Mouse (Mus musculus) kidney, adult 2 months (tissue): ENCODE data around the gene Pafah1b3. TPM values are rescaled to one million over a fixed set of nuclear protein-coding genes. Genes with fewer than 3 reads are reported as not detected.
"Not testable (repeated sequence)": the region's sequence is repeated elsewhere in the genome, so short reads cannot be mapped to it uniquely, and the experiment has no call there.

Source experiments
- DNase-seq: peaks from one replicate; pipeline ENCODE4 v3.0.0; 2021
- H3K27ac ChIP-seq: fragments of 200-500 bp; 2 replicates; pipeline ENCODE4 v1.5.1; 2012; ENCODE audit warnings: low read depth, low read length, control low read depth, inconsistent platforms; ENCODE audit not compliant: insufficient read depth
- H3K27me3 ChIP-seq: fragments of 200-500 bp; replicated peaks from 2 replicates; pipeline ENCODE4 v1.6.1; 2012; ENCODE audit warnings: mild to moderate bottlenecking, moderate library complexity, low read length, inconsistent platforms; ENCODE audit not compliant: control insufficient read depth, insufficient read depth
- H3K36me3 ChIP-seq: fragments of 200-500 bp; 2 replicates; pipeline ENCODE4 v1.6.1; 2012; ENCODE audit warnings: mild to moderate bottlenecking, moderate library complexity, low read length, inconsistent platforms; ENCODE audit not compliant: control insufficient read depth, insufficient read depth
- H3K4me1 ChIP-seq: fragments of 200-500 bp; 2 replicates; pipeline ENCODE4 v1.6.1; 2011; ENCODE audit warnings: low read length; ENCODE audit not compliant: control insufficient read depth, insufficient read depth
- H3K4me3 ChIP-seq: fragments of 200-500 bp; 2 replicates; pipeline ENCODE4 v1.5.1; 2011; ENCODE audit warnings: mild to moderate bottlenecking, low read depth, low read length, control low read depth; ENCODE audit not compliant: insufficient read depth
- CTCF ChIP-seq: fragments of 200-500 bp; conservative IDR thresholded peaks from 2 replicates; pipeline ENCODE4 v1.5.1; 2011; ENCODE audit warnings: low read depth, mild to moderate bottlenecking, control low read depth, low read length, moderate library complexity, mixed read lengths; ENCODE audit not compliant: insufficient read depth, insufficient read length
- POLR2A ChIP-seq: fragments of 200-500 bp; IDR thresholded peaks from one replicate; pipeline ENCODE4 v1.6.1; 2011; ENCODE audit warnings: low read depth, low read length, control low read depth
- WGBS: fragments of 180-500 bp; shearing (Covaris S2); methylation state at CpG from one replicate; pipeline ENCODE4 v1.1.7; 2018; 5-methylcytosine and 5-hydroxymethylcytosine counted together
- polyA plus RNA-seq: library from polyadenylated mRNA; depleted of rRNA; stranded (reverse); fragments of >200 nt; gene quantifications from 2 replicates; pipeline ENCODE4 v1.2.3, GENCODE M21; 2012; rRNA removed

Gene Pafah1b3
- polyA plus RNA-seq, result 48.9 and 50.2 TPM in 2 replicates

DNA sequence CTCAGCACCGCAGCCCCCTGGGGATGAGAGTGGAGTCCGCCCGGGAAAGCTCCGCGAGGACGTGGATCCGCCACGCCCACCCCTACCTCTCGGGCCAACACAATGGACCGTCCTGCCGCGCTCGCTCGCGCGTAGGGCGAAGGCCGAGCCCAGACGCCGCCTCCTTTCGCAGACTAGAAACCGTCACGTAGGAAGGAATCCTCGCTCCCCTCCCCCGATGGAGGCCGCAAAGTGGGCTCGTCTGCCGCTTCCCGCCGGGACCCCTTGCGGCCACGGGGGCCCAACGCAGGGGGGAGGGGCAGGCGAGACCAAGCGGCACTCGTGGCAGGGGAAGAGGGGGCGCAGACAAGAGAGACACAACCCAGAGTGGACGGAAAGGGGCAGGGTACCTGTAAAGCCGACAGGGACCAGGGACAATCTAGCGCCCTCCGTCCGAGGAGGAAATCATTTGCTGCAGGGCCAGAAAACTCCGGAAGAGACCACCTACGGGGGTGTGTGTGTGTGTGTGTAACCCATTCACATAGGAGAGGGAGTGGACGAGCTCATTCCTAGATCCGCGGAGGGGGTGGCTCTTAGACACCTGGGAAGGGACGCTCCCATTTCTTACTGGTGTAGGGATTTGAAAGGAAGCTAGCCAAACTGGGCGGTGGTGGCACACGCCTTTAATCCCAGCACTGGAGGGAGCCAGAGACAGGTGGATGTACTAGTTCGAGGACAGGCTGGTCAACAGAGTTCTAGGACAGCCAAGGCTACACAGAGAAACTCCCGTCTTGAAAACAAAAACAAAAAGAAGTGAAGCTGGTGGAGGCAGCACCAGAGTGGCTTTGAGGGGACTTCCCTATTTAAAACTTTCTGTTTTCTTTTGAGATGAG is at the start of gene Pafah1b3:
Gene Pafah1b3 (minus strand): TSS at position 533 of the 872 bp plus-strand sequence.
- TF ChIP-seq POLR2A (no peak), CTCF (peak; percentile 57)
- Histone ChIP-seq H3K4me3 (peak within 1 kb of the TSS; percentile 79), H3K4me1 (no peaks in the 10 kb centered on the region; the same call in 1 of the 2 replicates), H3K27me3 (no peaks in the 10 kb centered on the region), H3K27ac (peak within 1 kb of the TSS; percentile 44), H3K36me3 (no peaks in the 10 kb centered on the region)
- DNase-seq, result peak; percentile 87
- WGBS, result under 1% methylated on average over 52 of the region's 52 CpGs

GRCm38 (mm10) chr7:25341000-25341784 is 43.4 kb upstream of the Pafah1b3 start:
- no peak for TF ChIP-seq POLR2A
- no peak for TF ChIP-seq CTCF
- Histone ChIP-seq H3K4me3 (no peak overlapping the region), H3K36me3 (no peaks in the 10 kb centered on the region), H3K27me3 (no peaks in the 10 kb centered on the region), H3K27ac (no peak overlapping the region), H3K4me1 (no peaks in the 10 kb centered on the region)
- 85% methylated on average over 20 of the region's 20 CpGs for WGBS
- no peak for DNase-seq

DNA sequence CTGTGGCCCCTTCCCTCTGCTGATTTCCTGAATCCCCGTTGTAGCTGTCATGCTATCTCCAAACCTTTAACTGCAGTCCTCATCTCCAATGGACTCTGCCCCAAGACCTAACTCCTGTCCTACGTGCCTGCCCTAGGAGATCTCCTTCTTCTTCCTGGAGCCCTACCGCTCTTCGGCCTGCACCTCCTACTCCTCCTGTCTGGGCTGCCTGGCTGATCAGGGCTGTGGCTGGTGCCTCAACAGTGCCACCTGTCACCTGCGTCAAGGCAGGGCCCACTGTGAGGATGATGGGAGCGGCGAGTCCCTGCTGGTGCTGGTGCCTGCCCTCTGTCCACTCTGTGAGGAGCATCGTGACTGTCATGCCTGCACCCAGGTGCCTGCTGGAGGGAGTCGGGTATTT is 41.5 kb upstream of the Pafah1b3 start:
- WGBS, result 81% methylated on average over 9 of the region's 9 CpGs
- no peak overlapping the region for H3K27ac ChIP-seq
- H3K4me1 ChIP-seq, result no peaks in the 10 kb centered on the region
- H3K4me3 ChIP-seq, result no peak overlapping the region
- TF ChIP-seq POLR2A (no peak), CTCF (no peak)
- DNase-seq, result no peak
- no peaks in the 10 kb centered on the region for H3K27me3 ChIP-seq
- no peaks in the 10 kb centered on the region for H3K36me3 ChIP-seq

DNA sequence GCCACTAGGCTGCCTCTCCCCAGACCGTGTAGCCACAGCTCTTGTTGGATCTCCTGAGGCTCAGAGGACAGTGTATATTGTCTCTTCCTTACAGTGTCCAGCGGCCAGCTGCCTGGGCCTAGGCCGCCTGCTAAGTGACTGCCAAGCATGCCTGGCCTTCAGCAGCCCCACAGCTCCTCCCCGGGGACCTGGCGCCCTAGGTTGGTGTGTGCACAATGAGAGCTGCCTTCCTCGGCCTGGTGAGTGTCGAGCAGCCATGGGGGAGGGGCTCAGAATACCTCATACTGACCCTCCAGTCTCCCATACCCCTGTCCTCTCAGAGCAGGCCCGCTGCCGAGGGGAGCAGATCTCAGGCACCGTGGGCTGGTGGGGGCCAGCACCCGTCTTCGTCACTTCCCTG is 36.7 kb upstream of the Pafah1b3 start:
- TF ChIP-seq CTCF, result no peak
- H3K4me3 ChIP-seq, result no peak overlapping the region
- no peak overlapping the region for H3K27ac ChIP-seq
- no peaks in the 10 kb centered on the region for H3K27me3 ChIP-seq
- no peaks in the 10 kb centered on the region for H3K4me1 ChIP-seq
- DNase-seq, result no peak
- WGBS, result 89% methylated on average over 12 of the region's 12 CpGs
- no peaks in the 10 kb centered on the region for H3K36me3 ChIP-seq

- H3K4me1 ChIP-seq, result no peaks in the 10 kb centered on the region
- H3K27ac ChIP-seq, result no peak overlapping the region
- TF ChIP-seq CTCF, result peak; percentile 81
- no peak for TF ChIP-seq POLR2A
- DNase-seq, result peak; percentile 81
- no peaks in the 10 kb centered on the region for H3K36me3 ChIP-seq
- no peaks in the 10 kb centered on the region for H3K27me3 ChIP-seq
- WGBS, result 47% methylated on average over 16 of the region's 16 CpGs
- H3K4me3 ChIP-seq, result no peak overlapping the region
These were observed 36.0 kb upstream of the Pafah1b3 start for GRCm38 (mm10) chr7:25333596-25334307.

DNA sequence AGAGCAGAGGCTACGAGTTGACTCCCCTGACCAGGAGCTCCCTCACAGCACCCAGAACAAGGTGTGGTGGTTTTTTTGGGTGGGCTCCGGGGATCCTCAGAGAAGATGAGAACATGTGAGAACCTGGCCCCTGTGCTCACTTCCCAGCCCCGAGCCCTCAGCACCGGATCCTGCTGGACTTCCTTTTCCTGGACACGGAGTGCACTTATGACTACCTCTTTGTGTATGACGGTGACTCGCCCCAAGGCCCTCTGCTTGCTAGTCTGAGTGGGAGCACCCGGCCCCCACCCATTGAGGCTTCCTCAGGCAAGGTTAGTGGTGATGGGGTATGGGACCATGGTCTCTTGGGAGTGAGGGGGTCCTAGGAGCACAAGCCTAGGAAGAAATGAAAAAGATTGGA is 28.4 kb upstream of the Pafah1b3 start:
- Histone ChIP-seq H3K36me3 (no peaks in the 10 kb centered on the region), H3K4me3 (no peak overlapping the region), H3K4me1 (no peaks in the 10 kb centered on the region), H3K27ac (no peak overlapping the region), H3K27me3 (no peaks in the 10 kb centered on the region)
- 76% methylated on average over 8 of the region's 8 CpGs for WGBS
- peak; percentile 12 for DNase-seq
- TF ChIP-seq POLR2A (no peak), CTCF (no peak)

DNA sequence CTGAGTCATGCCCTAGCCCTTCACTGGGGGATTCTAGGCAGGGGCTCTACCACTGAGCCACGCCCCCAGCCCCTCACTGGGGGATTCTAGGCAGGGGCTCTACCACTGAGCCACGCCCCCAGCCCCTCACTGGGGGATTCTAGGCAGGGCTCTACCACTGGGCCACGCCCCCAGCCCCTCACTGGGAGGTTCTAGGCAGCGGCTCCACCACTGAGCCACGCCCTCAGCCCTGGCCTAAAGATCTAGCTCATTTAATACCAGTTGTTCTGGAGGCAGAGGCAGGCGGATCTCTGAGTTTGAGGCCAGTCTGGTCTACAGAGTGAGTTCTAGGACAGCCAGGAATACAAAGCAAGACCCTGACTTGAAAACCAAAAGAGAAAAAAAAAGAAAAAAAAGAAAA is 27.6 kb upstream of the Pafah1b3 start:
- WGBS, result 90% methylated on average over 6 of the region's 6 CpGs
- H3K27ac ChIP-seq, DNase-seq, H3K36me3 ChIP-seq, H3K4me3 ChIP-seq, H3K27me3 ChIP-seq, H3K4me1 ChIP-seq: not testable (repeated sequence)
